Mouse (Mus musculus) spleen, embryonic (tissue): ENCODE measurements at regions not wholly inside any gene's neighbourhood (a gene's known extent, or its start where the extent isn't known, plus 50 kb on each side); places are given as distances from the start of the nearest gene placed in this dataset.

ENCODE experiments used
- CTCF ChIA-PET: fragments of 350-600 bp; sonication (Branson Sonifier 250); formaldehyde crosslinking; loops from one replicate; lab custom pipeline; 2022; lab: Charles Lee

DNA sequence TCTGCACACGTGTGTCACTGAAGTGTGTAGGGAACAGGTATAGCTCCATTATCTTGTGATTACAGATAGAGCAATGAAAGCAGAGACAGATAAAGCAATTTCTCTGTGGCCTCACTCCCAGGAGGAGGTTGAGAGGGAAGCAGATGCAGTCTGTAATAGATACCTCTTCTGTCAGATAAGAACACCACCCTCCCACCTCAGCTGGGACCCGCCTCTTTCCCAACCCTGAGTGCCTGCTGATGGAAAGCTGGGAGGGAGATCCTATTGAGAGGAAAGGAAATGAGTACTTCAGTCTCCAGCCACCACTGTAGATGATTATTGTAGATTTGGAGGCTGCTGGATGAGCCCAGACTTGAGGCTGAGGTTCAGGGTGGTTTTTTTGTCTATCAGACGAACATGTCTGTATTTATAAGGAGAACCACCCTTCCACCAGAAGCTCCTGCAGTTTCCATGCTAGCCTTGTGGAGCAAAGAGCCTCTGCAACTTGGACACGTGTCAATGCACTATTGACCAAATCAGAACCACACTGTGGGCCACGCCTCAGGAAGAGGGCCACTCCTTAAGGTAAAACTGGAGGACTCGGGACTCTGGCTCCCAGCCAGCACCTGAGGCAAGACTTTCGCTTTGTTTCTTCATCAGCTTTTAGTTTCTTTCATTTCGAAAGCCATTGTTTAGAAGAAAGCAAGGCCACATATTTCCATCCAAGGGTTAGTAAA lies 55.3 kb upstream of the Plekha5 start:
- CTCF ChIA-PET: no interaction called here

DNA sequence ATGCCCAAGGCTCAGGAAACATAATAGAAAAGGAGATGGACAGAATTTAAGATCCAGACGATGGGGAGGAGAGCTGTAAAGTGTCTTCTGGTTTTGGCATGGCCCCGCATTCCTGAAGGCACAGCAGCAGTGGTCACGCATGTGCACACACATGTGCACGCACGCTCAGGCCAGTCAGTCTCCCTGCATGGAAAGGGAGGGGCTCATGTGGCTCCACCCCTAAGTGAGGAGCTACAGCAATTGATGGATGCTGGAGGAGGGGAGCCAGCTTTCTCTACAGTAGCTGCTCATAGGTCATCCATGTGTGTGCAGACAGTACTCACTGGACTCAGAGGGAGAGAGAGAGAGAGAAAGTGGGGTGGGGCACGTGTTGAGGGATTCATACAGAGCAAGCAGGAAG lies 56.6 kb upstream of the Plekha5 start:
- CTCF ChIA-PET: no interaction called here

DNA sequence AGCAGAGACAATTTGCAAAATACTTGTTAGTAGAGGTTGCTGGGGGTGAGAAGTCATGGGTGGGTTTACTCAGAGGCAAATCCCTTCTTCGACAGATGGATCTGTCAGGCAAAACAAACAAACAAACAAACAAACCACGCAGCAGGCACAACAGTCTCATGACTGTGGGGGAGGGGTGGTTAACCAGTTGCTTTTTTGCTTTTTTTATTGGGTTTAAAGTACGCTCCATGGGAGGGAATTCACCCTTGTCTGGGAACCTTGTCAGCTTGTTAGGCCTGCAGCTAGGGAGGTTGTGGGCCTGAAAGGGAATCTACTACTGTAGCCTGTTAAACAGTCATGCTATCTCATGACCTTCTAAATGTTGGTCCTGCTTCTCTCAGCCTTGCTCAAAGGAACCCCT lies 57.1 kb upstream of the Plekha5 start:
- CTCF ChIA-PET: no interaction called here

DNA sequence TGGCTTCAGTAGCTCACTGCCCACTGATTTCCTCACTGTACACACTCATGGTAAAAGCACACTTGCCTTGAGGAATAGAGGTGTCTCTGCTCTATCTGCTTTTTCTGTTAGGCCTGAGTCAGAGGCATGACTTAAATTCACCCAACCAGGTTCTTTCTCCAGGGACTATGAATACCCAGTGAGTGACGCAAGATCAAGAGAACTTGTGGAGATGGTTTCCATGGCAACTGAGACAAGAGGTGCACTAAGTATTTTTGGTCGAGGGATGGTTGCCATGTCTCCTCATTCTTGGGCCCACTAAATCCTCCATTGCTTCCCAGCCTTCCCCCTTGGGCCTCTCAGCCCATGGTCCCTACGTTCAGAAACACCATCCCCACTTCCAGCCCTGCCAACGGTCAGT lies 62.9 kb upstream of the Plekha5 start:
- CTCF ChIA-PET: no interaction called here

DNA sequence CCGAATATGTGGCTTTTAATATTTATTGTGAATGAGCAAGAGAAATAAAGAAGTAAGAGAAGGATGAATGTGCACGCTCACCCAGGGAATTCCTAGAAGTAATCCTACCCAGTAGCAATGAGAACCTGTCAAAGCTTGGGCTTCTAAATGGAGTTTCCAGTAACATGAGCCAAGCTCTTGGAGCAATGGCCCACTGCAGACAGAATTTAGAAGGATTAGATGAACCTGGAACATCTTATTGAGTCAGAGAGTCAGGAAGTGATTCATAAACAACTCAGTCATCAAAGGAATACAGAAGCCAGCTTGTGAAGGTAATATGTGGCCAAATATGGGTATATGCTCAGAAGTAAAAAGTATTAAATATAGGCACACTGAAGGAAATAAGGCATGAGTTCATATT lies 66.0 kb upstream of the Plekha5 start:
- CTCF ChIA-PET: no interaction called here

DNA sequence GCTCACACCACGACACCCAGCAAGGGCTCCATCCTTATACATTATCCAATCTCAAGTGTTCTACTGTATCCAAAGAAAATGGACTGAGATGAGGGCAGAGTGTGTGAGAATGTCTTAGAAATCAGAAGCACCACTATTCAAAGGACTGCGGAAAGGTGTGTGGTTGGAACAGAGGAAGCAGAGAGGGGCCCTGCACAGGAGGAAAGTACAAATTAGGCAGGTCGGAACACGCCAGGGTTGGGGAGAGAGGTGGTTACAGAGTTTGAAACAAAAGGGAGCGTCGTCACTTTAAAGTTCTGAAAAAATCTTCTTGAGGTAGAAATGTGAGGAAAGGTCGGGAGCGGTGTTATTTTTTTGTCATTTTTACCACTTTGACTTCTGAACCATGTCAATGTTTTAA lies 66.6 kb upstream of the Plekha5 start:
- CTCF ChIA-PET: no interaction called here

DNA sequence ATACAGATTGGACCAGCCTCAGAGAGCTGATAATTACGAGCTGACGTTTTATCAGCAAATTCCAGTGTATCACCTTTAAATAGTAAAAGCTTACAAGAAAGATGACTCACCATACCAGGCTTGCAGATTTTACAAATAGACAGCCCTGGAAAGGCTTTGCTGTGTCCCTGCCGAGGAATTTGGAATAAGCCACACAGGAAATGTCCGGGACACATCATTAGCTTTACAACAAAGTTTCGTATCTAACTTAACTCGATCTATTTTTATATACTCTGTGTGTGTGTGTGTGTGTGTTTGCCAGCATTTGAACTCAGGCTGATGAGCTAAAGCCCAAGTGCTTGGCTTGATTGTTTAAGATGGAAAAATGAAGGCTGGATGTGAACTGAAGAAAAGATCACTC lies 69.8 kb upstream of the Plekha5 start:
- CTCF ChIA-PET: no interaction called here

DNA sequence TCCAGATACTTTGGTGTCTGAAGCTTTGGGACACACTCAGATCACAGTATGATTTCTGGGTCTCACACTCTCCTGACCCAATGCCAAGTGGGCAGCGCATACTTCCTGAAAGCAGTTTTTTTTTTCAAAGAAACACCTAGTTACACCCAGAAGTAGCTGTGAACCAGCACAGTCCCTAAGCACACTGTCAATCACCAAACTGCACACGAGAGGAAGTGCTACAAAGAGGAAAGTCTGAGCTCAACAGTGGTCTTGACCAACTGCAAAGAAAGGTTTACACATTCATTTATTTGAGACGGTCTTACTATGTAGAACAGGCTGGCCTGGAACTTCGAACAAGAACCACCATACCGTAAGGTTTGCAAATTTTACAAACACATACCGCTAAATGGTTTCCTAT lies 70.2 kb upstream of the Plekha5 start:
- CTCF ChIA-PET: no interaction called here

DNA sequence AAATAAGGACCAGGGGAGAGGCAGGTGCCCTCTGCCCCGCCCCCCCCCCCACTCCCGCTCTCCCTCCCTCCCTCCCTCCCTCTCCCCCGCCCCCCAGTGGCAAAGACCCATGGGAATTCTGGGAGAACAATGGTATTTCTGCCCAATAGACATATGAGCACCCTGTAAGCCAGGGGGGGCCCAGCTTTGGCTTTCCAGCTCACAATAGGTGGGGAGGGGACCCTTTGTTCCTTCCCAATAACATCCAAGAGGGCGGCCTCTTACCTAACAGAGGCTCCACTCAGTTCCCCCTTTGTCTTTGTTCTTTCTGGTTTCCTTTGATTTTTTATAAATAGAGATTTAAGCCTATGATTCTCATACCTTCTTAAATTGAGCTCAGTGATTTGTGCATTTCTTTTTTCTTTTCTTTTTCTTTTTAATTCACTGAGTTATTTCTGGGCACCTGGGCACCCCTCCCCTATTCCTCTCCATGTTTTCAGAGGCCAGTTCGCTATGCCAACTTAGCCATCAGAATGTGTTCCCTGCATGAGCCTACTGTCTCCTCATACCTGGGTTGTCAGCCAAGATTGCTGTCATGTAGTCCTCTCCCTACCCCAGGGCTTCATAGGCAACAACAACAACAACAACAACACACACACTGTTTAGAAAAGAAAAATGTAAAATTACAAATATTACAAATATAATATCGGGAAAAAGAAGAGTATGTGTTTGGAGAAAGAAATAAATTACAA lies 72.3 kb upstream of the Plekha5 start:
- CTCF ChIA-PET: no interaction called here

DNA sequence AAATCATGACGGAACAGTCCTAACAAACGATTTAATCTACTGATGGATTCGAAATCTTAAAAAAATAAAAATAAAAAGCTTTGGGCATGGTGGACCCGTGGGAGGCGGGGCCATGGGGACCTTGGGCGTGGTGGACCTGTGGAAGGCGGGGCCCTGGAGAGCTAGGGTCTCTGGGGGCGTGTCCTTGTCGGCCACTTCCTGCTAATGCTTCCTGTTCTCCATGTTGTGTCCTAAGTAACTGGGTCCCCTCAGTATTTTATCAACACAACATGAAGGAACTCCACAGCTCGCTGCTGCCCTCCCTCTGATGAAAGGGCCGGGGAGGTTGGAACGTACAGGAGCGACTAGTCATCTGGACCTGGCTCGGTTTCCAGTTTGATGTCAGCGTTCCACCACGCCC lies 75.3 kb upstream of the Plekha5 start:
- CTCF ChIA-PET: no interaction called here

DNA sequence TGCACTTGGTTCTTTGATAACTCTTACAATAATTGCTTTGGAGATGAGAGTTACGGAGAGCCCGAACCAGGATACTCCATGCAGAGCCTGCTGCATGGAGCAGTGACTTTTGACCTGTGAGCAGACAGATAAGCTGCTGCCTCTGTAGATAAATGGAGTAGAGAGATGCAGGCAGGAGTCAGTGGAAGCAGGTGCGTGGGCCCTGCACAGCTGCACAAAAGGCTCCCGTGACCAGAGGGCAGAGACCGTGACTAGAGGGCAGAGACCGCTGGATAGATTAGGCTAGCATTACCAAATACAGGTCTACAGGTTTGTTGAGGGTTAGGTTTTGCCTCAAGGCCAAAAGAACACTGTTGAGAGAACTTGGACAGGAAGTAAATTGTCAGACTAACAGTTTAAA lies 76.9 kb upstream of the Plekha5 start:
- CTCF ChIA-PET: no interaction called here

DNA sequence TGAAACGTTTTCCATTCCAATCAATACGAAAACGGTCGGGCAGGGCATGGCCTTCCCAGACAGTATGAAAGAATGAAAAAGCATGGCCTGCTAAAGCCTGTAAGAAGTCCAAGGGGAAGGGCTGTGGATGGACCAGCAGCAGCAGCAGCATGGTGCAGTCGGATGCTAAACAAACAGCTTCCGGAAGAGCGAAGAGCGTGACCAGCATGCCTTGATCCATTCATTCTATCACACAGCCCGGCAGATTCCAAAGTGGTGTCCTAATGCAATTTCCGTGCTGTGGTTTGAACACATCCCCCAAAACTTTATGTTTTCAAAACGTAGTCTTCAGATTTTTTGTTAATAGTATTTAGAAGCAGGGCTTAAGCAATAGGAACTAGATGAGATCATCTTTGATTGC lies 80.2 kb upstream of the Plekha5 start:
- CTCF ChIA-PET: no interaction called here

DNA sequence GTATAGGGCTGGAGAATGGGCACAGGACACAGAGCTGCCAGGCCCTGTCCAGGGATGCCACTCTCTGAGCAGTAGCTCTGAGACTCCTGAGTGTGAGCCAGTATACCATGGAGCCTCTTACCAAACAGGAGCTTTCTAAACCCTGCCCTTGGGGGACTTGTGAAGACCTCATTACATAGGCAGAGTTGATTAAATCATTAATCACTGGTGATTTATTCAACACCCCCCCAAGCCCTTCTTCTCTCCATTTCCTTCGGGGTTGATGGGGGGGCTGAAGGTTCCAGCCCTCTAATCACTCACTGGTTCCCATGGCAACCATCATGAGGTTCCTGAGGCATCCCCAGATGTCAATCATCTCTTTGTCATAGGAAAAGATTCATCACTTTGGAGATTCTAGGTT lies 81.0 kb upstream of the Plekha5 start:
- CTCF ChIA-PET: no interaction called here

DNA sequence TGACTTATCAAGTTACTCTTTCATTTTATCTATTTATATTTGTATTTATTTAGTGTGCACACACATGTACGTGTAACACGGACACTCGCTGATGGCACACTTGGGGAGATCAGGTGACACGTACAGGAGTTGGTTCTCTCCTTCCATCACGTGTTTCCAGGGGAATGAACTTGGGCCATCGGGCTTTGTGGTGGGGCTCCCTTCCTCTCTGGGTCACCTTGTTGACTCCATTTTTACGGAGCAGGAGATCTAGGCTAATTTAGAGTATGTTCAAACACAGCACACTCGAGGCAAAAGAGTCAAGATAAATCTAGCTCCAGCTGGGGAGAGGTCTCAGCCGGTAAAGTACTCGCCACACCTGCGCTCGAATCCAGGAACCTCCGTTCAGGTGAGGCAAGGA lies 84.1 kb upstream of the Plekha5 start:
- CTCF ChIA-PET: no interaction called here

DNA sequence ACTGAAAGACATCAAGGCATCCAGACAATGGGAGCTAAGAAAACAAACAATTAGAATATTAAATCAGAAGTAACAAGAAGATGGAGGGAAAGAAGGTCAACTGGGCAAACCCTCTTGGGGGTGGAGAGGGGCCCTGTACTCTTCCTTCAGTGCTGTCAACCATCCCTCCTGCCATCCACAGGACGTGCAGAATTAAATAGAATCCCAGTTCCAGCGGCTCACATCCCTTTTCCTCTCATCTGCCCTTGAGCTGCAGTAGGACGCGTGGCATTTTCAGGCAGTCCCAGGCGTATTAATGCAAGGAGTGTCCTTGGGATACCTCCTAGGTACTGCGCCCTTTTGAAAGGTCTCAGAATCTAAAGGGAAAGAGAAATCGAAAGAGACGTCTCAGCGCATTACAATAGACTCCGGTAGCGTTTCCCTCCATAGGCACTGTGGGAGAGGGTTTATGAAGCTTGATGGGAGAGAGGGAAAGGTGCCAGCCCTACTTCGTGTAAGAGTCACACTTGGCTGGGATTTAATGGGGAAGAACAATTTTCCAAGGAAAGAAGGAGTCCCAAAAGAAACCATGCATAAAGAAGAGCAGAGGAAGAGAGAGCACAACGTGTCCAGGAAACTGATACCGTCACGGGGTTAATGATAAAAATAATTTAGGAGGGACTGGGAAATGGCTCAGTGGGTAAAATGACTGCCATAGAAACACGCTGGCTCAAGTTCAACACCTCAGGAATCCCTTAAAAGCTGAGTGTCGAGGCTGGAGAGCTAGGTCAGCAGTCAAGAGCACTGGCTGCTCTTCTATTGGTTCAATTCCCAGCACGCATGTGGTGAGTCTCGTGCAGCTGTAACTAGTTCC lies 85.7 kb upstream of the Plekha5 start:
- CTCF ChIA-PET: no interaction called here

DNA sequence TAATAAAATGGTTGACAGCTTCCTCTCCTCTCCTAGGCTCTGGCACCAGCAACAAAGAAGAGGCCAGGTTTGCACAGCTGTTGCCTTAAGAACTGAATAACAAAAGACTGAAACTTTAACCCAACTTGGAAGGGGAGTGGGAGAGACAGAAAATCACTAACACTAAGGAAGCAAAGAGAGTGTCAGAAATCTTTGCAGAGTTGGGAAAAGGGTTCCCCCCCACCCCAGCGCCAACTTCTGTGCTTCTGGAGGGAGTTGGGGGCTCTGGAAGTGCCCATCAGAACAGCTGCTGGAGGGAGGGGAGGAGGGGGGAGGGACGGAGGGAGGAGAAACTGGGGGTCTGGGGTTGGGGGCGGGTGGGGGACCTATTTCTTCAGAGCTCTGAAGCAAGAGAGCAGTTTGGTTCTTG lies 86.8 kb upstream of the Plekha5 start:
- CTCF ChIA-PET: no interaction called here

DNA sequence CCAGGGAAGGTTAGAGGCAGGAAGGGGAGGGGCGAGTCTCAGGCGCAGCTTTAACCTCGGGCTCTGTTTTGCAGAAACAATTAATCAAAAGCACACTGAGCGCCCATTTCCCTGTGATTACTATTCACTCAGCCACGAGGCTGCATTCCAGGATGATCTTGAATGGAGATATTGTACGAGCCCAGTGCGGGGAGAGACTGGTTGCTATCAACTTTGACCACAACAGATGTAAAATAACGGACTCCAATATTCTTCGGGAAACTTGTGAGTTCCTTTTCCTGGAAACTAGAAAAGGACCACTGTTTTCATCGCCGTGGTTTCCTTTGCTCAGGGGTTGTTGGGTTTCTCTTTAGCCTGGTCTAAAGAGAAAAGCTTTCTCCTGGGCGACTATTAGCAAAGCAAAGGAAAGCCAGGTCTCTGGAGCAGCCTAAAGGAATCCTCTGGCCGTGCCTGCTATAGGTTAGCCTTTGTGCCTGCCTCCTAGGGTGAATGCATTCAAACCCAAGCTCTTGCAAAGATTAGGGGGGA lies 87.4 kb upstream of the Plekha5 start:
- CTCF ChIA-PET: no interaction called here

DNA sequence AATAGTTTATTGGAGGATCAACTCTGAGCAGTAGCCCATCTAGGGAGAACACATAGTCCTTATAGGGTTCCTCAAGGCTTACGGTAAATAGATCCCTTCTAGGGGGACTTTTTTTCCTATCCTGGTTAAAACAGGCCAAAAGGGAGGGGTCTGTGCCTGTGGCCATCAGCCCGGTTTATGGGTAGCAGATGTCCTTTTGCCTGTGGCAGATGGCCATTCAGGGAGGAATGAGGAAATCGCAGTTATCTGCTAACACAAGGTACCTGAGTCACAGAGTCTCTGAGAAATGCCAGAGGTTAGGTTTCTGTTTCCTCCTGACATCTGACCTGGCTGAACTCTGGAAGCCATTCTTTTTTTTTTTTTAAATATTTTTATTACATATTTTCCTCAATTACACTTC lies 90.5 kb upstream of the Plekha5 start:
- CTCF ChIA-PET: no interaction called here

DNA sequence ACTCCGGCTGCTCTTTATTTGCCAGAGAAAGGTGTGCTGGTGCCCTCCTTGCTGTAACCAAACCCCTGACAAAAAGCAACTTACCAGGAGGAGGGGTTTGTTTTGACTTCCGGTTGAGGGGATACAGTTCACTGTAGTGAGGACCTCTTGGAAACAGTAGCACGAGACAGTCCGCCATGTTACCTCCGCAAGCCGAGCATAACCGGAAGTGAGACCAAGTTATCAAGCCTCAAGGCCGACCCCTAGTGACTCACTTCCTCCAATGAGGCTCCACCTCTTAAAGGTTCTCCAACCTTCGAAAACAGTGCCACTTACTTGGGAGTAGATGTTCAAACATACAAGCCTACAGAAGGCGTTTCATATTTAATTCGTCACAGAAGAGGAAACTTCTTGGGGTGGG lies 115.2 kb upstream of the Plekha5 start:
- CTCF ChIA-PET: no interaction called here

DNA sequence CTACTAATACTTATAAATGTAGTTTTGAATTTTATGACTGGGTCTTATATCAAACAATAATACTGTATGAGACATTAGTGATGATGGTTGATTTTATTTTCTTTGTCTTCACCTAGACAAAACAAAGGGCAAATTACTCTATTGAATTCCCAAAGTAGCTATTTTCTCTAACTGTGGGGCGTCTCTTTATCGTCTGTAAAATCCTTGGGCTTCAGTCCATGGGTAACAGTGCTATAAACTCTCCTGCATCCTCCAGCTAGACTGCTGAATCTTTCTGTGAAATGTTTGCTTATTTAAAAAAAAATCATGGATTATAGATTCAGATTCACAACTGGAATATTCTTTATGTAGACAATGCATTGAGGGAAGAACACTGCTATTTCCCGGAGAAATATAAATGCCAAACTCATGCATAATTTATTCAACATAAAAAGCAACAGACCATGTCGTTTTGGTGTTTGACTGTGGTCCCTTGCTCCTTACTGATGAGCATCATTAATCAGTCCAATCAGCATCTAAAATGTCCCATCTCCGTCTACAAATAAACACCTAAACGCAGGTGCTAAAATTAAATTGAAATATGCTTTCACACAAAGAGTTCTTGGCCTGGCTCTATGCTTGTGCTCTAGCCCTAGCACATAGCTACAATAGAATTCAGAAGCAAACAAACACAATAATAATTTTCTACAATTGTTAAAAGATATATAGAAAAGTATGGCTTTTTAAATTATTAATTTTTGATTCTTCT lies 116.9 kb upstream of the Plekha5 start:
- CTCF ChIA-PET: no interaction called here

DNA sequence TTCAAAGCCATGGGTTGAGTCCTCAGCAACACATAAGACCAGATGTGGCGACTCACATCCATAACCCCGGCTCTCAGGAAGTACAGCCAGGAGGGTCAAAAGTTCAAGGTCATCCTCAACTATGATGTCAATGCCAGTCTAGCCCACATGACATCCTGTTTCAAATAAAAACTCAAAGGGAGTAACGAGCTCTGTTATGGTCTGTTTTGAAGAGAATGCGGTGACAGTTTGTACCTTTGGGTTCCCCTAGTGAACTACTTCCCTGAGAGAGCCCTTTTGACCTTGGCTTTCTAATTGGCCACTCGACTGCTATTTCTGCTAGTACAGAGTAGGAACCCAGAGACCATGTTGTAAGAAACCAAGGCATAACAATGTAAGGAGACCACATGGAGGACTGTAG lies 119.7 kb upstream of the Plekha5 start:
- CTCF ChIA-PET: no interaction called here
